Mouse (Mus musculus): ENCODE results near the gene Lgals2.

Gene Lgals2

GRCm38 (mm10) chr15:78855303-78855965 is at the start of gene Lgals2:
Gene Lgals2 (minus strand): TSS chr15:78855529.
- no peak for DNase-seq (ENCODE audit: low spot score in 2 of 2)

GRCm38 (mm10) chr15:78903243-78903642 is 47.9 kb upstream of the Lgals2 start:
- DNase-seq (ENCODE audit: low spot score in 2 of 2) = peak; percentile 70 to 79

- no peak for DNase-seq (ENCODE audit: low spot score in 2 of 2)
Observed at GRCm38 (mm10) chr15:78901422-78901789, 46.1 kb upstream of the Lgals2 start.

DNA sequence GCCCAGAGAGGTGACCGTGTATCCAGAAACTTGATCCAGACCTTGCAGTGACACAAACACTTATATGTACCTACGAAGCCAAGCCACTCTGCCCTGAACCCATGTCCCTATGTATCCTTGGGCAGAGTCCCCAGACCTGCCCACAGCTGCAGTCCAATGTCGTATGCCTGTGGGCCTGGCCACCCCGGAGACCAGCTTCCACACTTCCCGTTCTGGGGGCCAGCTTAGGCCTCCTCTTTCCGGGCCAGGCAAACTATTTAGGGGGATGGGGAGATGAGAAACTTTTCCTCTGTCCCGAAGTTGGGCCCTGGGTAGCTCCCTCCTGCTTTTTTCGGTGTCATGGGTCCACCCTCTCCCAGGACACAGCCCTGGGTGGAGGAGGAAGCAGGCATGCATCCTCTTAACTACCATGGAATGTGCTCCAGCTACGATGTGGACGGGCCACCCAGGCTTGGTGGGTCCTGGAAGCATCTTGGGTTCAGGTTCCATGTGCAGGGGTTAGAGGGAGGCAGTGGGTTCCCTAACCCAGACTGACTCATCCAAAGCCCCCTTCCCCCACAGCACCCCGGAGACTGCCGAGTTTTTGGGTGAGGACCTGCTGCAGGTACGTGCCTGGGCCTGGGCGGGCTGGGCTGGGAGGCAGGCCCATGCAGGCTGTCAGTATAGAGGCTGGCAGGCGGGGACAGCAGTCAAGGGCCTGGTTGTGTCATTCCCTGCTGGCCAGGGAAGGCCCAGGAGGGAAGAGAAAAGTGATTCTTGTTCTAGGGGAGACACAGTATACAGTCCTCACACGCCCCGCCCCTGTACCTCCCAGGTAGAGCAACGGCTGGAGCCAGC is 45.5 kb upstream of the Lgals2 start:
- DNase-seq (ENCODE audit: low spot score in 2 of 2) = peak; percentile 47 to 49

DNA sequence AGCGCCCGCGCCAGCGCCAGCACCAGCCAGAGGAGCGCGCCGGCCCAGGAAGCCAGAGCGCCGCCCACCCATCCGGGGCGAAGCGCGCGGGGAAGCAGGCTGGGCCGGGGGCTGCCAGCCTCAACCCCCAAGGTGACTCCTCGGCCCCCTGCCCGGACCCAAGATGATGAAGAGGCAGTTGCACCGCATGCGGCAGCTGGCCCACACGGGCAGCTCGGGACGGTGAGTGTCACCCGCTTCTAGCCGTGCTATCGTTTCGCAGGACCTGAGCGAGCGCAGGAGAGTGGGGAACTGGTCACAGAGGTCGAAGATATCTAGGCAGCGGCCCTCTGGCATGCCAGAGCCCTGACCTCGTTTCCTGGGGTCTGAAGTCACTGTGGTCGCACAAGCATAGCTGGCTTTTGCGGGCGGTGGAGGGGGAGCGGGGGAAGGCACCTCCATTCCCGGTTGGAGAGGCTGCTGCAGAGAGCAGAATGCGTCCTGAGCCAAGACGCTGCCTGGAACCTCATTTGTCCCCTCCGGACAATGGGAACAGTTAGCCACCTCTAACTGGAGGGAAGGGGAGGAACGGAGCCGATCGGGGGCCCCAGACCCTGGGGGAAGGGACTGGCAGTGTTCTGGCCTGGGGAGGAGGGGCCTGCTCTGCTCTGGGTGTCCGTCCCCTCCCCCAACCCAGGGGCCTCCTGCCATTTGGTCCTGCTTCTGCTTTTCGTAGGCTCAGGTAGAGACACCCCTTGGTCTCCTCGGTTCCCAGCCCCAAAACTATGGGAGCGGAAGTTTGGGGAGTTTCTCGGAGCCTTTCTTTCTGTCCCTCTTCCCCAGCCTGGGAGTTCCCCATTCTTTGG is 44.6 kb upstream of the Lgals2 start, which contains the start of gene Sh3bp1:
Sh3bp1 (plus strand) TSS at position 29 of the 845 bp plus-strand sequence.
- DNase-seq (ENCODE audit: low spot score in 2 of 2) = peak; percentile 51 to 72

DNA sequence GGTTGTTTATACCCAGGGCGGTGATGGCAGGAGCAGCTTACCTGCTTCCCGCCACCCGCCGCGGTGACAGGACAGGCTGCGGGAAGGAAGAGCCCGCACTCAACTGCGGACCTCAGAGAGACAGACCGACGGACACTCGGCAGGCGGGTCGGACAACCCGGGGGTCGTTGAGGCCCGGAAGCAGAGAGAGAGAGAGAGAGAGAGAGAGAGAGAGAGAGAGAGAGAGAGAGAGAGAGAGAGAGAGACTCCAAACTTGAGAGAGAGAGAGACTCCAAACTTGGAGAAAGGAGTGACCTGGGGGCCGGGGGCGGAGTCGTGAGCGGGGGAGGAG is 44.0 kb upstream of the Lgals2 start, which contains the start of gene Gm49510:
Gm49510 (plus strand) TSS at position 259 of the 331 bp plus-strand sequence.
- DNase-seq (ENCODE audit: low spot score in 2 of 2) = no peak

GRCm38 (mm10) chr15:78898507-78899001 is 43.2 kb upstream of the Lgals2 start:
- DNase-seq (ENCODE audit: low spot score in 2 of 2) = no peak

GRCm38 (mm10) chr15:78897488-78897887 is 42.2 kb upstream of the Lgals2 start:
- no peak for DNase-seq (ENCODE audit: low spot score in 2 of 2)

DNA sequence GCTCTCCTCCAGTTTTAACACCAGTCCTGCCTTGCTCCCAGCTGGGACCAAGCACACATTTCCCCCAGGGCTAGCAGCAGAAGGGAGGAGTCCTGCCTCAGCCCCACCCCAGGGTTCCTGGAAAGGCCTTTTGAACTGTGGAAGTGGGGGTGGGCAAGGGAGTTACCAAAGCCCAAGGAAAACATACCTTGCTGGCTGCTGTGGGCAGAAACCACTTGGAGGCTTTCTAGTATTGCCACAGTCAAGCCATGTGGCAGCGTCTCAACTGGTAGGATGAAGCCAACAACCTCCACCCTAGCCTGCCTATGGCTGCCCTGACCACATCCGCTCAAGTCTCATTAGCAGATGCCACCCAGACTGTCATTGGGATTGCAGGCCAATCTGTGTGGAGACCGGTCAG is 40.8 kb upstream of the Lgals2 start:
- no peak for DNase-seq (ENCODE audit: low spot score in 2 of 2)

- no peak for DNase-seq (ENCODE audit: low spot score in 2 of 2)
Observed at GRCm38 (mm10) chr15:78895741-78896140, 40.4 kb upstream of the Lgals2 start.

DNA sequence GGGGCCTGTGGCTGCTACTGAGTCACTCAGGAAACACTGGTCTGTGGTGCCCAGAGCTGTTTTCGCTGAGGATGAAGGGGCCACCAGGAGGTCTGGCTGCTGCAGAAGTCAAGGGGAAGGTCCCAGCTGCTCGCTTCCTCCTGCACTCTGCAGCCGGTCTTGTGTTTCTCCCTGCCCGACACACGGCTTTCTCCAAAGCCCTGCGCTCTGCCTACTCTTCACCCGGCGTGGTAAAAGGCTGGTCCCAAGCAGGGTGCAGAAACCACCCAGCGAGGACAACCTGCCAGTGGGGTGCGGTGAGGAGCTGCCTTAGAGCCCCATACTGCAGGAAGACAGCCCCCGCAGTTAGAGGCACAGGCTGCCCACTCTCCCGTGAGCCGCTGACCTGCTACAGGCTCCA is 39.4 kb upstream of the Lgals2 start:
- no peak for DNase-seq (ENCODE audit: low spot score in 2 of 2)

DNA sequence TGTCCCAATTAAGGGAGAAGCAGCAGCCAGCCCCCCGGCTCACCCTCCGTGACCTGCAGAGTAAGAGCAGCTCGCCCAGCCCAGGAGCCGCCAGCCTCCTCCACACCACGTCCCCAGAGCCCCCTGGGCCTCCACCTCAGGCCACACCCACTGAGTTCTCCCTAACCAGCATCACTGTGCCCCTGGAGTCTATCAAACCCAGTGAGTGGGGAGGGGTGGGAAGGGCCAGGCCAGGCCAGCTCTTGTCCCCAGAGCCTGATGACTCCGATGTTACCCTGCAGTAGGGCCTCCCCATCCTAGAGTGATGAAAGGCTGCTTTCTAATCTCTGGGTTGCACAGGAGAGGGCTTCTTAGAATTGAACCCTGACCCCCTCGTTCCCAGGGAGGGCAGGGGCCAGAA is 37.1 kb upstream of the Lgals2 start:
- no peak for DNase-seq (ENCODE audit: low spot score in 2 of 2)

DNA sequence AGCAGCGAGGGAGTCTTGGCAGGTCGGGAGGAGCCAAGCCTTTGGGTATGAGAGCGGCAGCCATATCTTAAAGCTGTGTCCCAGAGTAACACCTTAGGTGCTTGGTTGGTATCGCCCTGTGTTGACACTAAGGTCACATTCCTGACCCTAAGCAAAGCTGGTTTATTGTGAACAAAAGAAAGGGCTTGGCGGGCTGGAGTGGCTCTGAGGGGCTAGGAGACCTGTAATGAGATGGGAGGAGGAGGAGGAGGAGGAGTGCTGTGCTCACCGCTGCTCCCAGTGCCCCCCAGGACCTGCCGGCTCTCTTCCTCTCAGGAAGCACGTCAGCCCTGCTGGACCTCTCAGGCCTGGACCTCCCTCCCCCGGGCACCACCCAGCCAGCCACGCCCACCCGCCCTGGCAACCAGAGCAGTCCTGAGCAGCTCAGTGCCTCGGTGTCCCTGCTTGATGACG is 34.1 kb upstream of the Lgals2 start:
- no peak for DNase-seq (ENCODE audit: low spot score in 2 of 2)

DNA sequence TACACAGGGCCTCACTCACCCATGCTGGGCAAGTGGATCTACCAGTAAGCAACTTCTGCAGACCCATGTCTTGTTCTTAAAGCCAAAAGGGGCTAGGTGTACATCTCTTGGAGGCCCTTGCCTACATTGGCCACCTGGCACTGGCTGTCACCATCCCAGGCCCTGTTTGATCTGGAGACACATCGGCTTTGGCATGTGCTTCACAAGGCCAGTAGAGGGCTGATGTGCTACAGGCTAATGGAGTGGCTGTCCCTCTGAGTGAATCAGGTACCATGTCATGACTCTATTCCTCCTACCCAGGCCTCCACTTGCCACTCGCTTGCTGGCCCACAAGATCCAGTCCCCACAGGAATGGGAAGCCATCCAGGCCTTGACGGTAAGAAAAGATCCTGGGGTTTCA is 26.5 kb upstream of the Lgals2 start:
- no peak for DNase-seq (ENCODE audit: low spot score in 2 of 2)

- no peak for DNase-seq (ENCODE audit: low spot score in 2 of 2)
Observed at GRCm38 (mm10) chr15:78880432-78880831, 25.1 kb upstream of the Lgals2 start.

DNA sequence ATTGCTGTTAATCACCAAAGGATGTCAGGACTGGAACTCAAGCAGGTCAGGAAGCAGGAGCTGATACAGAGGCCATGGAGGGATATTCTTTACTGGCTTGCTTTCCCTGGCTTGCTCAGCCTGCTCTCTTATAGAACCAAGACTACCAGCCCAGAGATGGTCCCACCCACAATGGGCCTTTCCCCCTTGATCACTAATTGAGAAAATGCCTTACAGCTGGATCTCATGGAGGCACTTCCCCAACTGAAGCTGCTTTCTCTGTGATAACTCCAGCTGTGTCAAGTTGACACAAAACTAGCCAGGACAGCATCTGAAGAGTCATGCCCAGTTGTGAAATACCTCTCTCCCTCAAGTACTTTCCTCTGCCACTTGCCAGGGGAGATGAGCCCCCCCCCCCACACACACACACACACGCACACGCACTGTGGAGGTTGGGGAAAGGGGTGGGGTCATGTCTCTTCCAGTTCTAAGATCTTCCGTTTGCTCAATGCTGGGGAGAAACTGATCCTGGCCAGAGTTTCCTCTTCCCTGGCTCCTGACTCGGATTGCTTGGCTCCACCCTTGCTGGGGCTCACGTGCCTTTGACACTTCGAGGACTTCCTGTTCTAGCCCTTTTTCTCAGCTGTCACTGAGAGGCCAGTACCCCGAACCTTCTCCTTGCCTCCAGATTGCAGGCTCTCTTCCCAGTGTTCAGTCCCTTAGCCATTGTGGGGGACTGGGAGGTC is 23.6 kb upstream of the Lgals2 start:
- peak in 1 of 2 experiments; percentile 52 for DNase-seq (ENCODE audit: low spot score in 2 of 2)

- DNase-seq (ENCODE audit: low spot score in 2 of 2) = no peak
Observed at GRCm38 (mm10) chr15:78877810-78878390, 22.6 kb upstream of the Lgals2 start.

GRCm38 (mm10) chr15:78876991-78877809 is 21.9 kb upstream of the Lgals2 start, which contains the start of gene Gga1:
Gene Gga1 (plus strand): TSS chr15:78877190.
- peak; percentile 93 for DNase-seq (ENCODE audit: low spot score in 2 of 2)

DNA sequence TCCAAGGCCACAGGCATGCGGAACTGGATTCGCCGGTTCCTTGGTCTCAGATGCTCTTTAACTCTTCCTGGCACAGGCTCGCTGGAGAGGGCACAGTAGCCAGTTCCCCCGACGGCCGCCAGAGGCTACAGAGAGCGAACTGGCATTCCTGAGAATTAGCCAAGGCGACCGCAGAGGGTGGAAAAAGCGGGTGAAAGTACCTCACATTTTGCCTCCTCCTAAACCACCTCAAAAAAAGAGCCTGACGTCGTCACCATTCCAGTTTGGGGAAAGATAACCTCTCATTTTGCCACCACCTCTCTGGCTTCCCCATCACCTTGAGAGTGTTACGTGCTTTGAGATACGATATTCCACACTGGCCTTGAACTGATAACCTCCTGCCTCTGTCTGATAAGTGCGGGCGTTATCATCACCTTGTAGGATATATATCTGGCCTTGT is 20.9 kb upstream of the Lgals2 start:
- DNase-seq (ENCODE audit: low spot score in 2 of 2) = peak; percentile 90 to 91

- no peak for DNase-seq (ENCODE audit: low spot score in 2 of 2)
Observed at GRCm38 (mm10) chr15:78875537-78875936, 20.2 kb upstream of the Lgals2 start.

All from urinary bladder, postnatal 36 days (tissue).